Mouse (Mus musculus): ENCODE measurements around the gene Atp8a2.
A peak's percentile ranks its signal among the peaks of the same experiment; 100 is the strongest.
"Not testable (repeated sequence)": the region's sequence is repeated elsewhere in the genome, so short reads cannot be mapped to it uniquely, and the experiment has no call there.

Atp8a2 gene

GRCm38 (mm10) chr14:59783348-59784341, 413.3 kb downstream of the Atp8a2 start:
- peak; percentile 65 for DNase-seq (ENCODE audit: inconsistent ontology term)

- DNase-seq (ENCODE audit: inconsistent ontology term) = peak; percentile 51
Measured at GRCm38 (mm10) chr14:59780391-59780790, 416.6 kb downstream of the Atp8a2 start.

- DNase-seq (ENCODE audit: inconsistent ontology term) = peak; percentile 38
Measured at GRCm38 (mm10) chr14:59762227-59762626, 434.8 kb downstream of the Atp8a2 start.

- no peak for DNase-seq (ENCODE audit: inconsistent ontology term)
Measured at GRCm38 (mm10) chr14:59759900-59760493, 437.0 kb downstream of the Atp8a2 start.

- DNase-seq (ENCODE audit: inconsistent ontology term) = peak; percentile 56
Measured at GRCm38 (mm10) chr14:59759196-59759839, 437.7 kb downstream of the Atp8a2 start.

- DNase-seq (ENCODE audit: inconsistent ontology term) = no peak
Measured at GRCm38 (mm10) chr14:59752401-59752800, 444.6 kb downstream of the Atp8a2 start.

- no peak for DNase-seq (ENCODE audit: inconsistent ontology term)
Measured at GRCm38 (mm10) chr14:59750005-59750404, 447.0 kb downstream of the Atp8a2 start.

GRCm38 (mm10) chr14:59745676-59746075, 451.3 kb downstream of the Atp8a2 start:
- DNase-seq (ENCODE audit: inconsistent ontology term) = no peak

- no peak for DNase-seq (ENCODE audit: inconsistent ontology term)
Measured at GRCm38 (mm10) chr14:59741752-59742151, 455.2 kb downstream of the Atp8a2 start.

- DNase-seq (ENCODE audit: inconsistent ontology term) = peak; percentile 22
Measured at GRCm38 (mm10) chr14:59739446-59739845, 457.5 kb downstream of the Atp8a2 start.

- DNase-seq (ENCODE audit: inconsistent ontology term) = no peak
Measured at GRCm38 (mm10) chr14:59737734-59738294, 459.2 kb downstream of the Atp8a2 start.

GRCm38 (mm10) chr14:59736861-59737700, 459.9 kb downstream of the Atp8a2 start:
- DNase-seq (ENCODE audit: inconsistent ontology term) = peak; percentile 97

- DNase-seq (ENCODE audit: inconsistent ontology term) = no peak
Measured at GRCm38 (mm10) chr14:59730043-59730390, 467.0 kb downstream of the Atp8a2 start.

GRCm38 (mm10) chr14:59729298-59730042, 467.5 kb downstream of the Atp8a2 start:
- peak; percentile 19 for DNase-seq (ENCODE audit: inconsistent ontology term)

- no peak for DNase-seq (ENCODE audit: inconsistent ontology term)
Measured at GRCm38 (mm10) chr14:59727016-59727415, 470.0 kb downstream of the Atp8a2 start.

- DNase-seq (ENCODE audit: inconsistent ontology term) = no peak
Measured at GRCm38 (mm10) chr14:59723163-59723562, 473.8 kb downstream of the Atp8a2 start.

- peak; percentile 52 for DNase-seq (ENCODE audit: inconsistent ontology term)
Measured at GRCm38 (mm10) chr14:59721957-59722356, 475.0 kb downstream of the Atp8a2 start.

GRCm38 (mm10) chr14:59721356-59721755, 475.6 kb downstream of the Atp8a2 start:
- DNase-seq (ENCODE audit: inconsistent ontology term) = peak; percentile 68

- no peak for DNase-seq (ENCODE audit: inconsistent ontology term)
Measured at GRCm38 (mm10) chr14:59720386-59720785, 476.6 kb downstream of the Atp8a2 start.

- not testable (repeated sequence) for DNase-seq (ENCODE audit: inconsistent ontology term)
Measured at GRCm38 (mm10) chr14:59716443-59717085, 480.4 kb downstream of the Atp8a2 start.

Data from Muller cell, postnatal 12 days (primary cell).